Mouse (Mus musculus): ENCODE measurements around the gene Gipc3. TPM values are rescaled to one million over a fixed set of nuclear protein-coding genes. Genes with fewer than 3 reads are reported as not detected.

Gipc3 gene
- polyA plus RNA-seq, 2 experiments: 0.06 to 0.09 TPM

DNA sequence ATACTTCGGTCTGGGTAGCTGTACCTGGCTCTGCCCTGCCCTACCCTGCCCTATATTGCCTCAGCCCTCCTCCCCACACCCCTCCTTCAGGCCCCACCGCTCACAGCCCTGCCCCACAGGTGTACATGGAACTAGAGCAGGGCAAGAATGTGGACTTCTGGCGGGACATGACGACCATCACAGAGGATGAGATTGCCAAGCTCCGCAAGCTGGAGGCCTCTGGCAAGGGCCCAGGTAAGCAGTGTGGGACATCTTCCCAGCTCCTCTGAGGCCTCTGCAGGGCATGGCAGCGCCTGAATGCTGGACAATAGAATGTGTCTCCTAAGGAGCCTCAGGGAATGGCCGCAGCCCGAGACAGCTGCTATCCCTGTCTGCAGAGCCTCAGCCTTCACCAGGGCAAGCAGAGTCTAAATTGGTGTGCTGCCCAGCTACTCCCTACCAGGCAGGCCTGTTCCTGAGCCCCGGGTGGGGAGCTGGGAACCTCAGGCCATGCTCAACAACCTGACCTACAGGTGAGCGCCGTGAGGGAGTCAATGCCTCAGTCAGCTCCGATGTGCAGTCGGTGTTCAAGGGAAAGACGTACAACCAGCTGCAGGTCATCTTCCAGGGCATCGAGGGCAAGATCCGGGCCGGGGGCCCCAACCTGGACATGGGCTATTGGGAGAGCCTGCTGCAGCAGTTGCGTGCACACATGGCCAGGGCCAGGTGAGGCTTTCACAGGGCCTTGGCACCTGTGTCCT, 19.1 kb downstream of the Gipc3 start:
- Histone ChIP-seq H3K27me3 (ENCODE audit: control insufficient read depth, insufficient read depth, low read length) (no peaks in the 10 kb centered on the region), H3K4me2 (replicated peaks; ENCODE audit: low read depth, low read length, severe bottlenecking) (no peak overlapping the region), H3K36me3 (ENCODE audit: control insufficient read depth, insufficient read depth, low read length) (peaks cover 53% of the 10 kb centered on the region), H3K4me3 (replicated peaks; ENCODE audit: low read length) (no peak overlapping the region), H3K9ac (ENCODE audit: low read depth, low read length, severe bottlenecking) (no peak overlapping the region), H3K9me3 (ENCODE audit: control insufficient read depth, low read length) (no peaks in the 10 kb centered on the region), H3K4me1 (ENCODE audit: control insufficient read depth, insufficient read depth, low read length) (peaks cover 19% of the 10 kb centered on the region), H3K27ac (replicated peaks; ENCODE audit: low read depth, low read length) (no peak overlapping the region)
- TF ChIP-seq POLR2A (IDR thresholded peaks at IDR 0.05; ENCODE audit: borderline replicate concordance, extremely low read depth, insufficient read depth, insufficient read length): no peak
- WGBS: 94% methylated on average over 18 of the region's 18 CpGs
- no peak for ATAC-seq (ENCODE audit: low FRiP score, low read depth)
- no peak for DNase-seq (ENCODE audit: low spot score)

DNA sequence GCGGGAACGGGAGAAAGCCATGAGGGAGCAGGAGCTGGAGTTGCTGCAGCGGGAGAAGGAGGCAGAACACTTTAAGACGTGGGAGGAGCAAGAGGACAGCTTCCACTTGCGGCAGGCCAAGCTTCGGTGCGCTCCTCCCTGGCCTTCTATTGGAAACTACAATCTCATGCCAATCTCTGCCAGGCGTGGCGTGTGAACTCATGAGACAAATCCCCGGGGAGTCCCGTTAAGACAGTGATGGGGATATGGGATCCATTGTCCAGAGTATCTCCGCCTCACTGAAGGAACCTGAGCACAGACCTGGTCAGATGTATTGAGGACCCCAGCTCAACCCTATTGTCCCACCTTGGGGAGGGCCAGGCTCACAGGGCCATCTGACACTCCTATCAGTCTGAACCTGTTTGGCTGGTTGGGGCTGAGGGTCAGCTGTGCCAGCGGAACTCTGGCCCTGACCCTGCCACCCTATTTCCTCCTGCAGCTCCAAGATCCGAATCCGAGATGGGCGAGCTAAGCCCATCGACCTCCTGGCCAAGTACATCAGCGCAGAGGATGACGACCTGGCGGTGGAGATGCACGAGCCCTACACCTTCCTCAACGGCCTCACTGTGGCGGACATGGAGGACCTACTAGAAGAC, 19.8 kb downstream of the Gipc3 start:
- Histone ChIP-seq H3K27me3 (ENCODE audit: control insufficient read depth, insufficient read depth, low read length) (no peaks in the 10 kb centered on the region), H3K27ac (replicated peaks; ENCODE audit: low read depth, low read length) (no peak overlapping the region), H3K4me1 (ENCODE audit: control insufficient read depth, insufficient read depth, low read length) (peaks cover 15% of the 10 kb centered on the region), H3K9ac (ENCODE audit: low read depth, low read length, severe bottlenecking) (no peak overlapping the region), H3K4me2 (replicated peaks; ENCODE audit: low read depth, low read length, severe bottlenecking) (no peak overlapping the region), H3K4me3 (replicated peaks; ENCODE audit: low read length) (no peak overlapping the region), H3K9me3 (ENCODE audit: control insufficient read depth, low read length) (no peaks in the 10 kb centered on the region), H3K36me3 (ENCODE audit: control insufficient read depth, insufficient read depth, low read length) (peaks cover 60% of the 10 kb centered on the region)
- ATAC-seq (ENCODE audit: low FRiP score, low read depth): no peak
- no peak for TF ChIP-seq POLR2A (IDR thresholded peaks at IDR 0.05; ENCODE audit: borderline replicate concordance, extremely low read depth, insufficient read depth, insufficient read length)
- no peak for DNase-seq (ENCODE audit: low spot score)
- 94% methylated on average over 23 of the region's 23 CpGs for WGBS

DNA sequence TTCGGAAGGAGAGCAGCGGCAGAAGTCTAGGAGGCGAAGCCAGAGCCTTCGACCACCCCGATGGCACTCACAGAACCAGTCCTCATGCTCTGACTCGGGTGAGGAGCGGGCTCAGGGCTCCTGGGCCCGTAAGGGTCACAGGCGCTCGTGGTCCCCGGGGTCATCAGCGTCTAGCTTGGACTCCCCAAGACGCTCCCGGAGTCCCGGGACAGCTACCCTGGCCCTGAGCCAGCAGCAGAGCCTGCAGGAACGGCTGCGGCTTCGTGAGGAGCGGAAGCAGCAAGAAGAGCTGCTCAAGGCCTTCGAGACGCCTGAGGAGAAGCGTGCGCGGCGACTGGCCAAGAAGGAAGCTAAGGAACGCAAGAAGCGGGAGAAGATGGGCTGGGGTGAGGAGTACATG, 20.6 kb downstream of the Gipc3 start:
- Histone ChIP-seq H3K4me3 (replicated peaks; ENCODE audit: low read length) (no peak overlapping the region), H3K27ac (replicated peaks; ENCODE audit: low read depth, low read length) (no peak overlapping the region), H3K27me3 (ENCODE audit: control insufficient read depth, insufficient read depth, low read length) (no peaks in the 10 kb centered on the region), H3K4me1 (ENCODE audit: control insufficient read depth, insufficient read depth, low read length) (peaks cover 15% of the 10 kb centered on the region), H3K9me3 (ENCODE audit: control insufficient read depth, low read length) (no peaks in the 10 kb centered on the region), H3K36me3 (ENCODE audit: control insufficient read depth, insufficient read depth, low read length) (peaks cover 68% of the 10 kb centered on the region), H3K4me2 (replicated peaks; ENCODE audit: low read depth, low read length, severe bottlenecking) (no peak overlapping the region), H3K9ac (ENCODE audit: low read depth, low read length, severe bottlenecking) (no peak overlapping the region)
- ATAC-seq (ENCODE audit: low FRiP score, low read depth) (no peak), DNase-seq (ENCODE audit: low spot score) (no peak)
- no peak for TF ChIP-seq POLR2A (IDR thresholded peaks at IDR 0.05; ENCODE audit: borderline replicate concordance, extremely low read depth, insufficient read depth, insufficient read length)
- 93% methylated on average over 27 of the region's 27 CpGs for WGBS

DNA sequence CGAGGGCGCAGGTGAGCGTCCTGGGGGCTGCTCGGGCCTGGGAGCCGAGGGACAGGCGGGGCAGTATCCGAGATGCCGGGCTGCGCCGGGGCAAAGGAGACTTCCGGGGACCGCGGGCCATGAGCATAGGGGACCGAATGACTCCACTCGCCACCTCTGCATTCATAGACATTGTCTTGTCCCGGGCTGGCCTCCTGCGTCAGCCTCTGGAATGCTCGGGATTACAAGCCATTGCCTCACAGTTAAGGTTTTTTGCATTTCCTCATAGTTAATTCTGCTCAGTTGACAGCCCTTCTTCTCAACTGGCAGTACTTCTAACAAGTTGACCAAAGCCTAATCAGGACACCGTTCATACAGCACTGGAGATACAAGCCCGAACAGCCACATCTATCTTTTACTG, 21.6 kb downstream of the Gipc3 start:
- TF ChIP-seq POLR2A (IDR thresholded peaks at IDR 0.05; ENCODE audit: borderline replicate concordance, extremely low read depth, insufficient read depth, insufficient read length): no peak
- ATAC-seq (ENCODE audit: low FRiP score, low read depth): no peak

GRCm38 (mm10) chr10:81320550-81321347, 22.3 kb downstream of the Gipc3 start, which contains the start of gene Cactin:
TSS of gene Cactin (plus strand) at chr10:81321103.
- Histone ChIP-seq H3K4me2 (replicated peaks; ENCODE audit: low read depth, low read length, severe bottlenecking) (peak within 1 kb of the TSS; percentile 78), H3K9ac (ENCODE audit: low read depth, low read length, severe bottlenecking) (peak within 1 kb of the TSS; percentile 84), H3K4me1 (ENCODE audit: control insufficient read depth, insufficient read depth, low read length) (peaks cover 23% of the 10 kb centered on the region), H3K4me3 (replicated peaks; ENCODE audit: low read length) (peak within 1 kb of the TSS; percentile 97), H3K36me3 (ENCODE audit: control insufficient read depth, insufficient read depth, low read length) (peaks cover 61% of the 10 kb centered on the region), H3K27ac (replicated peaks; ENCODE audit: low read depth, low read length) (peak within 1 kb of the TSS; percentile 87), H3K27me3 (ENCODE audit: control insufficient read depth, insufficient read depth, low read length) (no peaks in the 10 kb centered on the region), H3K9me3 (ENCODE audit: control insufficient read depth, low read length) (no peaks in the 10 kb centered on the region)
- peak; percentile 87; the same call in 1 of the 2 replicates for TF ChIP-seq POLR2A (IDR thresholded peaks at IDR 0.05; ENCODE audit: borderline replicate concordance, extremely low read depth, insufficient read depth, insufficient read length)
- DNase-seq (ENCODE audit: low spot score): peak; percentile 100
- under 1% methylated on average over 68 of the region's 68 CpGs for WGBS
- ATAC-seq (ENCODE audit: low FRiP score, low read depth): peak; percentile 94

More for the DNA sequence above, 21.6 kb downstream of the Gipc3 start:
- no peaks in the 10 kb centered on the region for H3K27me3 ChIP-seq (ENCODE audit: control insufficient read depth, insufficient read depth, low read length)
- 6% methylated on average over 16 of the region's 20 CpGs for WGBS
- peaks cover 23% of the 10 kb centered on the region for H3K4me1 ChIP-seq (ENCODE audit: control insufficient read depth, insufficient read depth, low read length)
- peak overlapping the region; percentile 78 for H3K4me2 ChIP-seq (replicated peaks; ENCODE audit: low read depth, low read length, severe bottlenecking)
- peak overlapping the region; percentile 87; the same call in 1 of the 2 replicates for H3K27ac ChIP-seq (replicated peaks; ENCODE audit: low read depth, low read length)
- no peak for DNase-seq (ENCODE audit: low spot score)
- H3K4me3 ChIP-seq (replicated peaks; ENCODE audit: low read length): peak overlapping the region; percentile 97
- peak overlapping the region; percentile 84 for H3K9ac ChIP-seq (ENCODE audit: low read depth, low read length, severe bottlenecking)
- H3K9me3 ChIP-seq (ENCODE audit: control insufficient read depth, low read length): no peaks in the 10 kb centered on the region
- H3K36me3 ChIP-seq (ENCODE audit: control insufficient read depth, insufficient read depth, low read length): peaks cover 61% of the 10 kb centered on the region
